20 mouse cellular contexts compared by ENCODE assay signal in genomic region chr5:148774446-148774845, GRCm38 (mm10).
A peak's percentile ranks its signal among the peaks of the same experiment; 100 is the strongest.
DNase-seq lines count a peak whose midpoint lies in the region; ATAC-seq and TF ChIP-seq lines count a peak whose summit lies in the region.
"Had no signal": no experiment of that assay in that cellular context is flagged by ENCODE, and none has a peak within 500 bp of the region (broad histone marks: within the 10 kb centered on the region; RNA-seq: fewer than 3 reads in every experiment).

No protein-coding gene starts in this region.

- no peak for TF ChIP-seq EP300 in stomach, postnatal 0 days (optimal IDR thresholded peaks at IDR 0.05)

- 52% methylated on average over 3 of the region's 3 CpGs for WGBS in stomach, embryonic 15.5 days
- WGBS in stomach, postnatal 0 days = 39% methylated on average over 3 of the region's 3 CpGs
- WGBS in liver, embryonic 16.5 days (ENCODE audit: insufficient replicate concordance) = 15% methylated on average over 3 of the region's 3 CpGs

- no peak for DNase-seq in stomach, postnatal 0 days (ENCODE audit: low spot score)
- no peak for DNase-seq in cerebellum, postnatal 14 days
- DNase-seq in adrenal gland, adult 18-20 months (ENCODE audit: low spot score in 2 of 2) = no peak
- DNase-seq in urinary bladder, postnatal 4 days (ENCODE audit: low spot score in 2 of 2) = no peak
- DNase-seq: cerebellum, adult 2 months; heart, adult 11 months; heart, postnatal 10 days; kidney, adult 18-20 months; kidney, postnatal 4 days; right cerebral cortex, postnatal 14 days had no signal

- no peaks in the 10 kb centered on the region for H3K4me1 ChIP-seq in stomach, embryonic 15.5 days
- H3K4me1 ChIP-seq in stomach, postnatal 0 days (replicated peaks; ENCODE audit: control insufficient read depth, insufficient read depth) = no peaks in the 10 kb centered on the region
- H3K4me1 ChIP-seq in liver, embryonic 16.5 days (ENCODE audit: control insufficient read depth, low read depth, low read length) = peaks cover 24% of the 10 kb centered on the region
- H3K4me1 ChIP-seq: embryonic facial prominence, embryonic 15.5 days; forebrain, embryonic 15.5 days had no signal

- H3K9me3 ChIP-seq in stomach, embryonic 15.5 days = no peaks in the 10 kb centered on the region
- H3K9me3 ChIP-seq in stomach, postnatal 0 days (ENCODE audit: control insufficient read depth, low read length) = no peaks in the 10 kb centered on the region
- H3K9me3 ChIP-seq in liver, embryonic 16.5 days (replicated peaks; ENCODE audit: control insufficient read depth, low read length) = no peaks in the 10 kb centered on the region
- H3K9me3 ChIP-seq: embryonic facial prominence, embryonic 15.5 days; forebrain, embryonic 15.5 days had no signal

- H3K27me3 ChIP-seq in stomach, embryonic 15.5 days (replicated peaks) = no peaks in the 10 kb centered on the region
- no peaks in the 10 kb centered on the region for H3K27me3 ChIP-seq in stomach, postnatal 0 days (ENCODE audit: control insufficient read depth, insufficient read depth, low read length)
- no peaks in the 10 kb centered on the region for H3K27me3 ChIP-seq in liver, embryonic 16.5 days (ENCODE audit: control insufficient read depth, insufficient read depth, low read depth, low read length)
- H3K27me3 ChIP-seq: embryonic facial prominence, embryonic 15.5 days; forebrain, embryonic 15.5 days had no signal

- H3K9ac ChIP-seq in stomach, embryonic 15.5 days = no peak overlapping the region
- H3K9ac ChIP-seq in stomach, postnatal 0 days (ENCODE audit: low read length) = no peak overlapping the region
- no peak overlapping the region for H3K9ac ChIP-seq in liver, embryonic 16.5 days (ENCODE audit: low read depth, low read length)
- H3K9ac ChIP-seq: embryonic facial prominence, embryonic 15.5 days; forebrain, embryonic 15.5 days had no signal

- peak; percentile 65; the same call in 1 of the 2 replicates for ATAC-seq in stomach, embryonic 15.5 days (ENCODE audit: insufficient read depth, low FRiP score, low read depth)
- no peak for ATAC-seq in stomach, postnatal 0 days (ENCODE audit: low FRiP score, low TSS enrichment)
- ATAC-seq in erythroid progenitor cell, adult 5-6 weeks (replicated peaks; ENCODE audit: low FRiP score, poor library complexity, severe bottlenecking) = peak; percentile 43; the same call in 1 of the 2 replicates
- peak; percentile 95 for ATAC-seq in liver, embryonic 16.5 days (ENCODE audit: low read depth)
- ATAC-seq: forebrain, embryonic 15.5 days; hindbrain, postnatal 0 days; lung, postnatal 0 days had no signal

- TF ChIP-seq CTCF in stomach, postnatal 0 days (IDR thresholded peaks at IDR 0.05; ENCODE audit: low read depth) = no peak

- H3K4me2 ChIP-seq in stomach, embryonic 15.5 days = no peak overlapping the region
- H3K4me2 ChIP-seq in stomach, postnatal 0 days (replicated peaks; ENCODE audit: low read depth) = no peak overlapping the region
- H3K4me2 ChIP-seq in liver, embryonic 16.5 days (ENCODE audit: low read depth, low read length) = peak overlapping the region; percentile 22
- H3K4me2 ChIP-seq: embryonic facial prominence, embryonic 15.5 days; forebrain, embryonic 15.5 days; heart, embryonic 11.5 days; midbrain, embryonic 11.5 days had no signal

- H3K36me3 ChIP-seq in stomach, embryonic 15.5 days = no peaks in the 10 kb centered on the region
- H3K36me3 ChIP-seq in stomach, postnatal 0 days (ENCODE audit: control insufficient read depth, insufficient read depth, low read length) = no peaks in the 10 kb centered on the region
- no peaks in the 10 kb centered on the region for H3K36me3 ChIP-seq in liver, embryonic 16.5 days (ENCODE audit: control insufficient read depth, insufficient read depth)
- H3K36me3 ChIP-seq: embryonic facial prominence, embryonic 15.5 days; forebrain, embryonic 15.5 days had no signal

- no peak overlapping the region for H3K27ac ChIP-seq in stomach, embryonic 15.5 days
- no peak overlapping the region for H3K27ac ChIP-seq in stomach, postnatal 0 days (replicated peaks)
- peak overlapping the region; percentile 54; the same call in 1 of the 2 replicates for H3K27ac ChIP-seq in liver, embryonic 16.5 days (ENCODE audit: low read length)
- H3K27ac ChIP-seq: embryonic facial prominence, embryonic 15.5 days; forebrain, embryonic 15.5 days; hindbrain, postnatal 0 days; macrophage had no signal

- no peak overlapping the region for H3K4me3 ChIP-seq in stomach, embryonic 15.5 days (replicated peaks)
- no peak overlapping the region for H3K4me3 ChIP-seq in stomach, postnatal 0 days (ENCODE audit: low read depth, low read length)
- H3K4me3 ChIP-seq in liver, embryonic 16.5 days (ENCODE audit: low read depth, low read length) = no peak overlapping the region
- H3K4me3 ChIP-seq: embryonic facial prominence, embryonic 15.5 days; forebrain, embryonic 15.5 days had no signal
